Mouse (Mus musculus) right cerebral cortex, postnatal 4 days (tissue): ENCODE data around the gene Rpl6.
"Not testable (repeated sequence)": the region's sequence is repeated elsewhere in the genome, so short reads cannot be mapped to it uniquely, and the experiment has no call there.

Experiments
- DNase-seq: peaks from one replicate; pipeline ENCODE4 v3.0.0-alpha.2; 2022

Rpl6 gene

GRCm38 (mm10) chr5:121198376-121198775 is 5.9 kb upstream of the Rpl6 start:
- DNase-seq, result no peak

- DNase-seq, result no peak
These were observed 2.5 kb upstream of the Rpl6 start for GRCm38 (mm10) chr5:121201739-121202138.

- DNase-seq, result no peak
These were observed 1.8 kb upstream of the Rpl6 start for GRCm38 (mm10) chr5:121202467-121202866.

GRCm38 (mm10) chr5:121205537-121206130 is 1.4 kb downstream of the Rpl6 start:
- DNase-seq, result not testable (repeated sequence)

GRCm38 (mm10) chr5:121206540-121206939 is 2.3 kb downstream of the Rpl6 start:
- DNase-seq, result no peak

- no peak for DNase-seq
These were observed 2.7 kb downstream of the Rpl6 start for GRCm38 (mm10) chr5:121206984-121207383.

GRCm38 (mm10) chr5:121209755-121210600 is 5.7 kb downstream of the Rpl6 start:
- DNase-seq, result no peak

GRCm38 (mm10) chr5:121210601-121210924 is 6.3 kb downstream of the Rpl6 start:
- DNase-seq, result no peak

- no peak for DNase-seq
These were observed 7.8 kb downstream of the Rpl6 start for GRCm38 (mm10) chr5:121212108-121212507.

GRCm38 (mm10) chr5:121214707-121215106 is 10.4 kb downstream of the Rpl6 start:
- DNase-seq, result no peak

- peak; percentile 79 for DNase-seq
These were observed 11.3 kb downstream of the Rpl6 start for GRCm38 (mm10) chr5:121215380-121216125.

- no peak for DNase-seq
These were observed 11.8 kb downstream of the Rpl6 start for GRCm38 (mm10) chr5:121216126-121216446.

- not testable (repeated sequence) for DNase-seq
These were observed 12.5 kb downstream of the Rpl6 start for GRCm38 (mm10) chr5:121216584-121217312.

GRCm38 (mm10) chr5:121217313-121217634 is 13.0 kb downstream of the Rpl6 start:
- DNase-seq, result no peak

GRCm38 (mm10) chr5:121219190-121219589 is 14.9 kb downstream of the Rpl6 start:
- DNase-seq, result no peak

GRCm38 (mm10) chr5:121219980-121220731 is 15.9 kb downstream of the Rpl6 start, which contains the start of gene Hectd4:
TSS of gene Hectd4 (plus strand) at chr5:121220219.
- peak; percentile 99 for DNase-seq

GRCm38 (mm10) chr5:121220732-121221301 is 16.5 kb downstream of the Rpl6 start:
- peak; percentile 58 for DNase-seq

GRCm38 (mm10) chr5:121221328-121221850 is 17.1 kb downstream of the Rpl6 start:
- DNase-seq, result peak; percentile 9

GRCm38 (mm10) chr5:121224020-121224419 is 19.7 kb downstream of the Rpl6 start:
- not testable (repeated sequence) for DNase-seq

- DNase-seq, result no peak
These were observed 20.6 kb downstream of the Rpl6 start for GRCm38 (mm10) chr5:121224856-121225255.

- DNase-seq, result no peak
These were observed 21.6 kb downstream of the Rpl6 start for GRCm38 (mm10) chr5:121225854-121226253.

GRCm38 (mm10) chr5:121226406-121226805 is 22.1 kb downstream of the Rpl6 start:
- no peak for DNase-seq
